Mouse (Mus musculus) liver, embryonic 11.5 days (tissue): ENCODE data around the gene Slc22a8. TPM values are rescaled to one million over a fixed set of nuclear protein-coding genes. Genes with fewer than 3 reads are reported as not detected.

Source experiments
- ATAC-seq: fragments of 200-750 bp; cut with Nextera tagmentation; replicated peaks from 2 replicates; pipeline ENCODE4 v1.8.0; 2017; ENCODE audit warnings: moderate number of reproducible peaks, mild to moderate bottlenecking, moderate TSS enrichment, moderate library complexity; ENCODE audit not compliant: low FRiP score
- DNase-seq: peaks from one replicate; pipeline ENCODE4 v3.0.0-alpha.2; 2017; ENCODE audit warnings: low spot score
- H3K27ac ChIP-seq: fragments of 300-500 bp; sonication (generic); 2 replicates; pipeline ENCODE4 v1.5.1; 2014; ENCODE audit warnings: mild to moderate bottlenecking, low read depth, low read length, control low read depth
- H3K27me3 ChIP-seq: fragments of 300-500 bp; sonication (generic); replicated peaks from 2 replicates; pipeline ENCODE4 v1.6.1; 2014; ENCODE audit warnings: low read length, mixed read lengths; ENCODE audit not compliant: control insufficient read depth, insufficient read depth
- H3K36me3 ChIP-seq: fragments of 300-500 bp; sonication (generic); 2 replicates; pipeline ENCODE4 v1.6.1; 2014; ENCODE audit warnings: mild to moderate bottlenecking, low read length, moderate library complexity, mixed read lengths; ENCODE audit not compliant: control insufficient read depth, insufficient read depth
- H3K4me1 ChIP-seq: fragments of 300-500 bp; sonication (generic); replicated peaks from 2 replicates; pipeline ENCODE4 v1.6.1; 2014; ENCODE audit warnings: low read length, mixed read lengths; ENCODE audit not compliant: control insufficient read depth, insufficient read depth
- H3K4me2 ChIP-seq: fragments of 300-500 bp; sonication (generic); 2 replicates; pipeline ENCODE4 v1.6.1; 2014; ENCODE audit warnings: mild to moderate bottlenecking, control low read depth, moderate library complexity
- H3K4me3 ChIP-seq: fragments of 300-500 bp; sonication (generic); 2 replicates; pipeline ENCODE4 v1.5.1; 2014; ENCODE audit warnings: low read depth, low read length, control low read depth
- H3K9ac ChIP-seq: fragments of 300-500 bp; sonication (generic); 2 replicates; pipeline ENCODE4 v1.6.1; 2014; ENCODE audit warnings: low read depth, low read length, control low read depth
- H3K9me3 ChIP-seq: fragments of 300-500 bp; sonication (generic); 2 replicates; pipeline ENCODE4 v1.6.1; 2016; ENCODE audit warnings: low read length, inconsistent platforms, mixed read lengths; ENCODE audit not compliant: control insufficient read depth
- WGBS: fragments of 180-500 bp; shearing (Covaris S2); extraction: QIAGEN DNeasy Blood & Tissue Kit; methylation state at CpG from one replicate; pipeline ENCODE4 v1.1.7; 2014; 5-methylcytosine and 5-hydroxymethylcytosine counted together
- polyA plus RNA-seq: library from polyadenylated mRNA; unstranded; fragments of >200 nt; fragmentation: Nextera tagmentation; extraction: Ambion mirVana; gene quantifications from 2 replicates; pipeline ENCODE4 v1.2.1, GENCODE M21; 2014

Slc22a8 gene
- polyA plus RNA-seq, result 2.0 and 2.9 TPM in 2 replicates

GRCm38 (mm10) chr19:8590954-8591353 lies at the start of gene Slc22a8:
Slc22a8 (plus strand) TSS chr19:8591254.
- H3K27me3 ChIP-seq, result no peaks in the 10 kb centered on the region
- no peak within 1 kb of the TSS for H3K4me3 ChIP-seq
- WGBS, result 76% methylated on average over 8 of the region's 8 CpGs
- H3K9ac ChIP-seq, result no peak within 1 kb of the TSS
- no peak within 1 kb of the TSS for H3K4me2 ChIP-seq
- no peaks in the 10 kb centered on the region for H3K36me3 ChIP-seq
- peaks cover 8% of the 10 kb centered on the region for H3K4me1 ChIP-seq
- ATAC-seq (no peak), DNase-seq (no peak)
- no peaks in the 10 kb centered on the region for H3K9me3 ChIP-seq
- H3K27ac ChIP-seq, result peak within 1 kb of the TSS; percentile 27; the same call in 1 of the 2 replicates

GRCm38 (mm10) chr19:8558897-8559296 lies 32.2 kb upstream of the Slc22a8 start:
- no peak overlapping the region for H3K27ac ChIP-seq
- H3K4me1 ChIP-seq, result no peaks in the 10 kb centered on the region
- 53% methylated on average over 2 of the region's 2 CpGs for WGBS
- no peak overlapping the region for H3K4me2 ChIP-seq
- no peak for DNase-seq
- H3K9me3 ChIP-seq, result no peaks in the 10 kb centered on the region
- H3K27me3 ChIP-seq, result no peaks in the 10 kb centered on the region
- H3K36me3 ChIP-seq, result no peaks in the 10 kb centered on the region
- H3K4me3 ChIP-seq, result no peak overlapping the region
- ATAC-seq, result no peak
- H3K9ac ChIP-seq, result no peak overlapping the region

GRCm38 (mm10) chr19:8564021-8564420 lies 27.0 kb upstream of the Slc22a8 start:
- Histone ChIP-seq H3K4me1 (no peaks in the 10 kb centered on the region), H3K4me3 (no peak overlapping the region), H3K9me3 (no peaks in the 10 kb centered on the region), H3K36me3 (no peaks in the 10 kb centered on the region), H3K27me3 (no peaks in the 10 kb centered on the region), H3K27ac (no peak overlapping the region), H3K4me2 (no peak overlapping the region), H3K9ac (no peak overlapping the region)
- 61% methylated on average over 2 of the region's 2 CpGs for WGBS
- DNase-seq (no peak), ATAC-seq (no peak)

- Histone ChIP-seq H3K27me3 (no peaks in the 10 kb centered on the region), H3K9me3 (no peaks in the 10 kb centered on the region), H3K36me3 (no peaks in the 10 kb centered on the region), H3K4me1 (no peaks in the 10 kb centered on the region), H3K4me2 (no peak overlapping the region), H3K9ac (no peak overlapping the region), H3K27ac (no peak overlapping the region), H3K4me3 (no peak overlapping the region)
- ATAC-seq (no peak), DNase-seq (no peak)
- WGBS, result 82% methylated on average over 3 of the region's 3 CpGs
Measured at GRCm38 (mm10) chr19:8564469-8564868, 26.6 kb upstream of the Slc22a8 start.

- no peak overlapping the region for H3K9ac ChIP-seq
- H3K27me3 ChIP-seq, result no peaks in the 10 kb centered on the region
- no peak for ATAC-seq
- H3K27ac ChIP-seq, result no peak overlapping the region
- no peaks in the 10 kb centered on the region for H3K4me1 ChIP-seq
- H3K4me3 ChIP-seq, result no peak overlapping the region
- no peak overlapping the region for H3K4me2 ChIP-seq
- H3K9me3 ChIP-seq, result no peaks in the 10 kb centered on the region
- WGBS, result 39% methylated on average over 2 of the region's 2 CpGs
- H3K36me3 ChIP-seq, result no peaks in the 10 kb centered on the region
- no peak for DNase-seq
Measured at GRCm38 (mm10) chr19:8565262-8565661, 25.8 kb upstream of the Slc22a8 start.

GRCm38 (mm10) chr19:8565985-8566384 lies 25.1 kb upstream of the Slc22a8 start:
- H3K4me1 ChIP-seq, result no peaks in the 10 kb centered on the region
- ATAC-seq (no peak), DNase-seq (no peak)
- H3K4me2 ChIP-seq, result no peak overlapping the region
- H3K9me3 ChIP-seq, result no peaks in the 10 kb centered on the region
- no peak overlapping the region for H3K27ac ChIP-seq
- H3K4me3 ChIP-seq, result no peak overlapping the region
- H3K9ac ChIP-seq, result no peak overlapping the region
- WGBS, result 50% methylated on average over 4 of the region's 4 CpGs
- H3K36me3 ChIP-seq, result no peaks in the 10 kb centered on the region
- no peaks in the 10 kb centered on the region for H3K27me3 ChIP-seq

GRCm38 (mm10) chr19:8567104-8567880 lies 23.8 kb upstream of the Slc22a8 start:
- H3K27me3 ChIP-seq, result no peaks in the 10 kb centered on the region
- no peak overlapping the region for H3K4me2 ChIP-seq
- no peak overlapping the region for H3K27ac ChIP-seq
- no peak overlapping the region for H3K9ac ChIP-seq
- H3K4me3 ChIP-seq, result no peak overlapping the region
- no peaks in the 10 kb centered on the region for H3K36me3 ChIP-seq
- DNase-seq (no peak), ATAC-seq (no peak)
- H3K9me3 ChIP-seq, result no peaks in the 10 kb centered on the region
- no peaks in the 10 kb centered on the region for H3K4me1 ChIP-seq
- 48% methylated on average over 13 of the region's 13 CpGs for WGBS

GRCm38 (mm10) chr19:8569453-8569863 lies 21.6 kb upstream of the Slc22a8 start:
- Histone ChIP-seq H3K4me1 (no peaks in the 10 kb centered on the region), H3K4me3 (no peak overlapping the region)
- no peak for ATAC-seq

More at GRCm38 (mm10) chr19:8569453-8569863, 21.6 kb upstream of the Slc22a8 start:
- peak; percentile 43 for DNase-seq
- Histone ChIP-seq H3K27ac (no peak overlapping the region), H3K36me3 (no peaks in the 10 kb centered on the region), H3K27me3 (no peaks in the 10 kb centered on the region), H3K9me3 (no peaks in the 10 kb centered on the region), H3K9ac (no peak overlapping the region), H3K4me2 (peak overlapping the region; percentile 44)
- 7% methylated on average over 14 of the region's 14 CpGs for WGBS
